Mouse (Mus musculus) spleen, postnatal 14 days (tissue): ENCODE measurements around the gene Tnfsf13.

ENCODE experiments used
- DNase-seq, 2 experiments: peaks; one replicate each; pipeline ENCODE4 v3.0.0; 2021 to 2022; ENCODE audit warnings: low spot score in 2 of 2

Gene Tnfsf13

DNA sequence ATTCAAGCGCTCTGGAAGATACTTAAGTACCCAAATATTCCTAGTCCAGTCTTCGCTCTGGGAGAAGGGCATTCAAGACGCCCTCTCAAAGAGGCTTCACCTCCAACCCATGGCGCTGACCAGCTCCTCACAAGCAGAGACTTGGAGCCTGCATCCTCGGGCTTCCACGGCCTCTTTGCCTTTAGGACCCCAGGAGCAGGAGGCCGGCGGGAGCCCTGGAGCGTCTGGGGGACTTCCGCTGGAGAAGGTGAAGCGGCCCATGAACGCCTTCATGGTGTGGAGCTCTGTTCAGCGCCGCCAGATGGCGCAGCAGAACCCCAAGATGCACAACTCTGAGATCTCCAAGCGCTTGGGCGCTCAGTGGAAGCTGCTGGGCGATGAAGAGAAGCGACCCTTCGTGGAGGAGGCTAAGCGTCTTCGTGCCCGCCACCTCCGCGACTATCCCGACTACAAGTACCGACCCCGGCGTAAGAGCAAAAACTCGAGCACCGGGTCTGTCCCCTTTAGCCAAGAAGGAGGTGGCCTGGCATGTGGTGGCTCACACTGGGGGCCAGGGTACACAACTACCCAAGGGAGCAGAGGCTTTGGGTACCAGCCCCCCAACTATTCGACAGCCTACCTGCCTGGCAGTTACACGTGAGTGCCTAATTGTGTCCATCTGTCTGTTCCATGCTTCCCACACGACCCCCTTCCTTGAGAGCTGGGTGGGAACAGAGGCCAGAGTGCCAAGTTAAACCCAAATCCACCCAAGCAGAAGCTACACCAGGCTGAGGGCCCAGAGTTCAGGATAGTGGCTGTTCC, 30.1 kb downstream of the Tnfsf13 start, which contains the start of gene Sox15:
Sox15 (plus strand) TSS at position 51 of the 801 bp plus-strand sequence.
- DNase-seq, result peak in 1 of 2 experiments; percentile 27

DNA sequence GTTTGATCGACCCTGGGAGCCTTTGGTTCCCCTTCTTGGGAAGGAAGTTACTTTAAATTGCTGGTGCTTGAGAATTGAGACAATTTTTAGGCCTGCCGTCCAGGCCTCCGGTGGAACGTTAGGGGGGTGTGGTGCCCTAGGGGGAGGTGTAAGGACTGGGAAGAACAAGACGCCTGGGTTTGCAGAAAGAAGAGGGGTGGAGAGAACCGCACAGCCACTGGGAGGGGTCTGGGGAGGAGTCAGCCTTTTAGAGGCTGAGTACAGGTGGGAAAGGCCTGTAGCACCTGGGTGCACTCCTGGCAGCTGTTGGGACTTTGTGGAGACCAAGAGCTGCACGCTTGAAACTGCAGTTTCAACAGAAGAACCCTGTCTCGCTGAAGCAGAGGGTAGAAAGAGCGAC, 30.8 kb downstream of the Tnfsf13 start:
- DNase-seq, result no peak

DNA sequence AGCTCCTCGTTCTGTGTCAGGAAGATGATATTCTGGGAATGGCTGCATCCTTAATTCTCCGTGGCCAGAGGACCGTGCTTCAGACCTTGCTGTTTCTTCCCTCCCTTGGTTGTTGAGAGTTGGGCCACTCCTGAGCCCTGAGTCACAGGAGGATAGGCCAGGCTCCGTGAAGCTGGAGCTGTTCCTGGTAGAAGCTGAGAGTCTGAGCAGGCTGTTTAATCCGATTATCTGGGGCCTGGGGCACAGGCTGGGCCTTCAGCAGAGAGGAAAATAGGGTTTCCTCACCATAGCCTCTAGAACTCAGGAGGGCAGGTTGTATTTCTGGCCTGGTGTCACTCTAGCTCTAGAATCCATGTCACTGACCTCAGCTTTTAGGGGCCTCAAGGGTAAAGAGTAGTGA, 32.2 kb downstream of the Tnfsf13 start:
- no peak for DNase-seq

DNA sequence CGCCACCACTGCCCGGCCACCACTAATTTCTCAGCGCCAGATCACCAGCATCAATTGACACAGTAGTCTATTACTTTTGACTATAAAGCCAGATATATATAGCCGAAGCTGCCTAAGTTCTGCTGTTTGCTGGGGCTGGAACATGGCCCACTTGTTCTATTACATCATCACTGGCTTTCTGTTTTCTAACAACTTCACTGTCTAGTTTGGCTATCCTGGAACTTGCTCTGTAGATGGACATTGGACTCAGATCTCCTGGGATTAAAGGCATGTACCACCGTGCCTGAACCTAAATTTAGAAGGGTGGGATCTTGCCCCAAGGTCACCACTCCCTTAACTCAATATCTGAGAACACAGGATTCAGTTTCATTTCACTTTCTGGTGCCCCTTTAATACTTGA, 39.7 kb downstream of the Tnfsf13 start:
- no peak for DNase-seq

DNA sequence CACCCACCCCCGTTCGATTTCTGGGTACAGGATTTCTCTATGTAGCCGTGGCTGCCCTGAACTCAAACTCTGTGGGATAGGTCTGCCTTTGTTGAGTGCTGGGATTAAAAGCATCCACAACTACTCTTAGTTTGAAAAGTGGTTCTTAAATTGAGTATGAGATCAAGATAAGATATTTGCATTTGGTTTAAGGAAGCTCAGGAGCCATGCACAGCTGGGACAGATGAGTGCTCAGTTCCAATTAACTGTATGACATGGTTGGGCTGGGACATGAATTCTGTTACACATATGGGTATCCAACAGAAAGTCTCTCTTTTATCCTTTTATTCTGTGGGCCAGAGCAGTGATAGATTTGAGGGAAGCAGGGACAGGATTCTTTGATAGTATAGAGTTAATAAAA, 50.1 kb downstream of the Tnfsf13 start:
- no peak for DNase-seq

DNA sequence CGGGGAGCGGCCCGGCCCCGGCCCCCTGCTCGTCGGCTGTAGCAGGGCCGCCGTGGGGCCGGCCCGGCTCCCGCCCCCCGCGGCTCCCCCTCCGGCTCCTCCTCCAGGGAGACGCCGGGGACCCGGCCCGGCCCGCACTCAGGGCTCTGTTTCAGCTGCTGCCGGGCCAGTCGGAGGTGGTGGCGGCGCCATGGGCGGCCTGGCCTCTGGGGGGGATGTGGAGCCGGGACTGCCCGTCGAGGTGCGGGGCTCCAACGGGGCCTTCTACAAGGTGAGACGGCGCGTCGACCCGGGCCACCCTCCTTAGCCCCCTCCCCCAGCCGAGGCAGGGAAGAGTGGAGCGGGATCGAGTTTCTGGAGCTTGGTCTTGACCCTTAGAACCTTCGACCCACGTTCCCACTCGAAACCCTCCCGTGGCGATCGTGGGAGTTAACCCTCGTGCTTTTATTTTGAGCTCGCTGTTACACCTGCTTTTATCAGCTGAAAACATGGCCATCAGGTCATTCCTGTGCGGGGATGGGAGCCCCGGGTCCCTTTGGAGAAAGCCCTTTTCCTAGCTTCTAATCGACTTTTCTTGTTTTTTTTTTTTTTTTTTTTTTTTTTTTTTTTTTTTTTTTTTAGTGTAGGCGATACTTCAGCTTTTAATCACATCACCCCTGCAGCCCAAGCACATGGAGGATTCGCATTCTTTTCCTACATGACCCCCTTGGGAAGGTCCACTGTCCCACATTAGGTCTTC, 52.3 kb downstream of the Tnfsf13 start:
- peak in 1 of 2 experiments; percentile 60 for DNase-seq
